ENCODE assay signal across 11 mouse cellular contexts in genomic region chr6:125577882-125578646, GRCm38 (mm10). TPM values are rescaled to one million over a fixed set of nuclear protein-coding genes. Genes with fewer than 3 reads are reported as not detected.
DNase-seq lines count a peak whose midpoint lies in the region; ATAC-seq and TF ChIP-seq lines count a peak whose summit lies in the region.
"Had no signal": no experiment of that assay in that cellular context is flagged by ENCODE, and none has a peak within 500 bp of the region (broad histone marks: within the 10 kb centered on the region; RNA-seq: fewer than 3 reads in every experiment).

No protein-coding gene starts in this region.

- WGBS in hindbrain, embryonic 13.5 days = 27% methylated on average over 11 of the region's 11 CpGs
- WGBS in hindbrain, embryonic 12.5 days = 32% methylated on average over 11 of the region's 11 CpGs
- 22% methylated on average over 11 of the region's 11 CpGs for WGBS in forebrain, postnatal 0 days
- 15% methylated on average over 11 of the region's 11 CpGs for WGBS in midbrain, embryonic 13.5 days
- 72% methylated on average over 11 of the region's 11 CpGs for WGBS in lung, adult 2 months

- peaks cover 20% of the 10 kb centered on the region for H3K4me1 ChIP-seq in hindbrain, embryonic 13.5 days (replicated peaks)
- H3K4me1 ChIP-seq in hindbrain, embryonic 12.5 days = peaks cover 11% of the 10 kb centered on the region
- H3K4me1 ChIP-seq in forebrain, postnatal 0 days (ENCODE audit: insufficient read depth) = peaks cover 5% of the 10 kb centered on the region
- H3K4me1 ChIP-seq in midbrain, embryonic 13.5 days (replicated peaks) = peaks cover 16% of the 10 kb centered on the region
- H3K4me1 ChIP-seq in lung, adult 2 months (ENCODE audit: control insufficient read depth, insufficient read depth, low read length) = peaks cover 3% of the 10 kb centered on the region; the same call in 1 of the 2 replicates

- 0 out of 2 replicates have a peak overlapping the region, but pooled peaks have one; percentile 52 for H3K27ac ChIP-seq in hindbrain, embryonic 13.5 days
- no peak overlapping the region for H3K27ac ChIP-seq in hindbrain, embryonic 12.5 days
- H3K27ac ChIP-seq in forebrain, postnatal 0 days (ENCODE audit: low read depth, low read length) = no peak overlapping the region
- H3K27ac ChIP-seq in midbrain, embryonic 13.5 days = 0 out of 2 replicates have a peak overlapping the region, but pooled peaks have one; percentile 4
- H3K27ac ChIP-seq: macrophage had no signal

- no peak for TF ChIP-seq POLR2A in lung, adult 2 months (IDR thresholded peaks at IDR 0.05; ENCODE audit: borderline replicate concordance, extremely low read depth, low read depth, low read length)

- DNase-seq in forebrain, postnatal 0 days = peak; percentile 61
- DNase-seq in lung, adult 2 months = no peak
- no peak for DNase-seq in T-cell, adult 2 months (ENCODE audit: low spot score)
- DNase-seq: kidney, postnatal 4 days had no signal

- no peaks in the 10 kb centered on the region for H3K36me3 ChIP-seq in hindbrain, embryonic 13.5 days
- no peaks in the 10 kb centered on the region for H3K36me3 ChIP-seq in hindbrain, embryonic 12.5 days
- H3K36me3 ChIP-seq in forebrain, postnatal 0 days (ENCODE audit: insufficient read depth) = no peaks in the 10 kb centered on the region
- H3K36me3 ChIP-seq in midbrain, embryonic 13.5 days = no peaks in the 10 kb centered on the region

- H3K9ac ChIP-seq in hindbrain, embryonic 13.5 days = no peak overlapping the region
- no peak overlapping the region for H3K9ac ChIP-seq in hindbrain, embryonic 12.5 days
- H3K9ac ChIP-seq in forebrain, postnatal 0 days = no peak overlapping the region
- H3K9ac ChIP-seq in midbrain, embryonic 13.5 days (replicated peaks) = no peak overlapping the region

- no peaks in the 10 kb centered on the region for H3K9me3 ChIP-seq in hindbrain, embryonic 13.5 days
- H3K9me3 ChIP-seq in hindbrain, embryonic 12.5 days (replicated peaks) = no peaks in the 10 kb centered on the region
- no peaks in the 10 kb centered on the region for H3K9me3 ChIP-seq in forebrain, postnatal 0 days (ENCODE audit: low read length)
- H3K9me3 ChIP-seq in midbrain, embryonic 13.5 days = no peaks in the 10 kb centered on the region

- H3K4me3 ChIP-seq in hindbrain, embryonic 13.5 days = no peak overlapping the region
- H3K4me3 ChIP-seq in hindbrain, embryonic 12.5 days = no peak overlapping the region
- H3K4me3 ChIP-seq in forebrain, postnatal 0 days (ENCODE audit: low read depth, low read length) = no peak overlapping the region
- H3K4me3 ChIP-seq in midbrain, embryonic 13.5 days (replicated peaks) = no peak overlapping the region
- H3K4me3 ChIP-seq in lung, adult 2 months (replicated peaks; ENCODE audit: extremely low read depth, low read depth, low read length) = no peak overlapping the region

- no peak overlapping the region for H3K4me2 ChIP-seq in hindbrain, embryonic 13.5 days
- no peak overlapping the region for H3K4me2 ChIP-seq in hindbrain, embryonic 12.5 days (replicated peaks)
- H3K4me2 ChIP-seq in forebrain, postnatal 0 days (ENCODE audit: low read depth) = no peak overlapping the region
- H3K4me2 ChIP-seq in midbrain, embryonic 13.5 days (replicated peaks) = no peak overlapping the region

- peak; percentile 41 for ATAC-seq in hindbrain, embryonic 13.5 days (ENCODE audit: low FRiP score)
- no peak; the same call in 1 of the 2 replicates for ATAC-seq in hindbrain, embryonic 12.5 days (ENCODE audit: low FRiP score)
- ATAC-seq in cerebellum, adult (ENCODE audit: insufficient number of reproducible peaks, low FRiP score, low TSS enrichment) = peak; percentile 90
- ATAC-seq in forebrain, postnatal 0 days = peak; percentile 68
- ATAC-seq in midbrain, embryonic 13.5 days = peak; percentile 68
- no peak for ATAC-seq in erythroid progenitor cell, adult 5-6 weeks (replicated peaks; ENCODE audit: low FRiP score, poor library complexity, severe bottlenecking)

- H3K27me3 ChIP-seq in hindbrain, embryonic 13.5 days = no peaks in the 10 kb centered on the region
- H3K27me3 ChIP-seq in hindbrain, embryonic 12.5 days = no peaks in the 10 kb centered on the region
- no peaks in the 10 kb centered on the region for H3K27me3 ChIP-seq in forebrain, postnatal 0 days (ENCODE audit: insufficient read depth, low read length)
- H3K27me3 ChIP-seq in midbrain, embryonic 13.5 days = no peaks in the 10 kb centered on the region

- TF ChIP-seq CTCF in forebrain, postnatal 0 days (IDR thresholded peaks at IDR 0.05; ENCODE audit: low read depth) = no peak
- TF ChIP-seq CTCF in lung, adult 2 months (IDR thresholded peaks at IDR 0.05; ENCODE audit: insufficient read depth, low read length) = no peak

RNA-seq across cellular contexts. Expression of gene Vwf, which starts 31.5 kb away (rescaled TPM):
- 8.0 and 11.3 TPM in 2 replicates for polyA plus RNA-seq in hindbrain, embryonic 13.5 days (2015; fragmentation: Nextera tagmentation; extraction: Ambion mirVana)
- 11.3 and 11.5 TPM in 2 replicates for polyA plus RNA-seq in hindbrain, embryonic 12.5 days (2016; fragmentation: Nextera tagmentation; extraction: Ambion mirVana)
- 21.2 and 30.0 TPM in 2 replicates for total RNA-seq in forebrain, postnatal 0 days (2014; rRNA removed)
- 8.9 and 13.1 TPM in 2 replicates for polyA plus RNA-seq in forebrain, postnatal 0 days (2015; fragmentation: Nextera tagmentation; extraction: Ambion mirVana)
- 6.2 and 8.4 TPM in 2 replicates for polyA plus RNA-seq in midbrain, embryonic 13.5 days (2015; fragmentation: Nextera tagmentation; extraction: Ambion mirVana)
- polyA plus RNA-seq in lung, adult 2 months (2012; rRNA removed) = 421 and 464 TPM in 2 replicates
- 8.8 and 31.4 TPM in 2 replicates for total RNA-seq in erythroid progenitor cell, adult 5-6 weeks (2015; ENCODE audit: low replicate concordance)
- 19.9 and 33.4 TPM in 2 replicates for total RNA-seq in erythroid progenitor cell, adult 5-6 weeks (2017; ENCODE audit: low replicate concordance)
- total RNA-seq: CH12.LX had no signal

Comparison
In these comparisons a context has a peak if more than half of its experiments do, and no peak if none do; other contexts are left out.
1. ATAC-seq: peak in hindbrain, embryonic 13.5 days (single experiment), cerebellum, adult (single experiment), forebrain, postnatal 0 days (single experiment) and midbrain, embryonic 13.5 days (single experiment); none in hindbrain, embryonic 12.5 days (single experiment) and erythroid progenitor cell, adult 5-6 weeks (single experiment).
2. H3K27ac ChIP-seq: peak in hindbrain, embryonic 13.5 days (single experiment) and midbrain, embryonic 13.5 days (single experiment); none in hindbrain, embryonic 12.5 days (single experiment) and forebrain, postnatal 0 days (single experiment).
3. RNA of gene Vwf, which starts 31.5 kb away (polyA plus RNA-seq): 421 to 464 TPM in lung, adult 2 months; 8.9 to 13.1 TPM in forebrain, postnatal 0 days, 11.3 to 11.5 TPM in hindbrain, embryonic 12.5 days, 6.2 to 8.4 TPM in midbrain, embryonic 13.5 days and 8.0 to 11.3 TPM in hindbrain, embryonic 13.5 days; every median in the first group is over 10 times any median in the second.